Mouse (Mus musculus) T-helper 17 cell (primary cell): ENCODE measurements around the gene Trappc3.

ENCODE experiments used
- in situ Hi-C, 2 experiments: fragments of 300-600 bp; cut with MboI, MseI; formaldehyde crosslinking; loops; 1 replicate in 1 of 2; 2 replicates in 1 of 2; pipeline ENCODE4 v1.15.1; 2025; ENCODE audit warnings: high pct_unique_total_duplicates in 2 of 2

Trappc3 gene

DNA sequence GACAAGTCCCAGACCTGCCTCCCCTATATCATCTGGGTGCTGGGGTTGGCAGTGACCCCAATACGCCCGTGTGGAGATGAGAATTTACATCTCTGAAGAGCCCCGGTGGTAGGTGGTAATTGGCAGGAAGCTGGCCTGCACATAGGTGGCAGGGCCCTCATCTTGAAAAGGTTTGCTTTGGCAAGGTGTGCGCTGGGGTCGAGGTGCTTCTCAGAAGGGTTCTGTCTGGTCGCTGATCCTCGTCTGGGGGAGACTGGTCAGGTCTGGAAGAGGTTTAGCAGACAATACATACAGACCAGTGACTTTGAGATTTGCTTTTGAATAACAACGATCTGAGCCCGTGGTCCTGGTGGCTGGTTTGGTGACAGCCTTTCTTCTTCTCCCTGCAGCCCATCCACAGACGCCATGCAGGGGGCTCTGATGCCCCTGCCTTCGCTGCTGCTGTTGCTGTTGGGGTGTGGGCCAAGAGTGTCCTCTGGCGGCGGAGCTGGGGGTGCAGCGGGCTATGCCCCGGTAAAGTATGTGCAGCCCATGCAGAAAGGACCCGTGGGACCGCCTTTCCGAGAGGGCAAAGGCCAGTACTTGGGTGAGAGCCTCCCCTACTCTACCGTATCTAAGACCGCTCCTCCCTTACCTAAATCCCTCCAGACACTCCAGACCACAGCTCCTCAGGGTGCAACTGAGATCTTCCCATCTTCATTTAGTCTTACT, 47.2 kb downstream of the Trappc3 start:
- in situ Hi-C loops: loop anchor here (5.0 kb wide), 3 partner anchors 37 to 82 kb away; no protein-coding TSS in a partner anchor

DNA sequence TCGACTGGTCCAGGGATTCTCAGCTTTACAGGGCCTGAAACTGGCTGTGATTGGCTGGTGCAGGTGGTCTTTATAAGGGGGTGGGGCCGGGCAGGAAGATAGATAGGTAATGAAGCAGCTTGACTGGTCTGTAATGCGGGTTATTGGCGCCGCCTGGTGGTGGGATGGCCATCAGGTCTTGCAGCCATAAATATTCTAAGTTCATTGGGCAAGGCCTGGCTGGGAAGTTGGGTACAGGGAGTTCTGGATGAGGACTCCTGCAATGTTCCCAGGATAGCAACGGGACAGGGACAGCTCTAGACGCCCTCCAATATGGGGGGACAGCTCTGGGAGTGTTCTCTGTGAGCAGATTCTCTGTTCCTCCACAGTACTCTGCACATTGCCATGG, 47.8 kb downstream of the Trappc3 start:
- in situ Hi-C loops: loop anchor here (5.0 kb wide), 3 partner anchors 38 to 83 kb away; no protein-coding TSS in a partner anchor

DNA sequence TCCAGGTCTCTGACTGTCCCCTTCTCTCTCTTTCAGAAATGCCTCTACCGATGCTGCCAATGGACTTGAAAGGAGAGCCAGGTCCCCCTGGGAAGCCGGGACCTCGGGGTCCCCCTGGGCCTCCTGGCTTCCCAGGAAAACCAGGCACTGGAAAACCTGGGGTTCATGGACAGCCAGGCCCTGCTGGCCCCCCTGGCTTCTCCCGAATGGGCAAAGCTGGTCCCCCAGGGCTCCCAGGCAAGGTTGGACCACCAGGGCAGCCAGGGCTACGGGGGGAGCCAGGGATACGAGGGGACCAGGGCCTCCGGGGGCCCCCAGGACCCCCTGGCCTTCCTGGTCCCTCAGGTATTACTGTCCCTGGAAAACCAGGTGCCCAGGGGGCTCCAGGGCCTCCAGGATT, 48.2 kb downstream of the Trappc3 start:
- in situ Hi-C loops: no loop called here

DNA sequence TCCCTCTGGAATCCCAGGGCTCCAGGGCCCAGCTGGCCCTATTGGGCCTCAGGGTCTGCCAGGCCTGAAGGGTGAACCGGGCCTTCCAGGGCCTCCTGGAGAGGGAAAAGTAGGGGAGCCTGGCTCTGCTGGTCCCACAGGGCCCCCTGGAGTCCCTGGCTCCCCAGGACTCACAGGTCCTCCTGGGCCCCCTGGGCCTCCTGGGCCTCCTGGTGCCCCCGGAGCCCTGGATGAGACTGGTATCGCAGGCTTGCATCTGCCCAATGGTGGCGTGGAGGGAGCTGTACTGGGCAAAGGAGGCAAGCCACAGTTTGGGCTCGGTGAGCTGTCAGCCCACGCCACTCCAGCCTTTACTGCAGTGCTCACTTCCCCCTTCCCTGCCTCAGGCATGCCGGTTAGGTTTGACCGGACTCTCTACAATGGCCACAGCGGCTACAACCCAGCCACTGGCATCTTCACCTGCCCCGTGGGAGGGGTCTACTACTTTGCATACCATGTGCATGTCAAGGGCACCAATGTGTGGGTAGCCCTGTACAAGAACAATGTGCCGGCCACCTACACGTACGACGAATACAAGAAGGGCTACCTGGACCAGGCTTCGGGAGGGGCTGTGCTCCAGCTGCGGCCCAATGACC, 49.6 kb downstream of the Trappc3 start:
- in situ Hi-C loops: no loop called here

DNA sequence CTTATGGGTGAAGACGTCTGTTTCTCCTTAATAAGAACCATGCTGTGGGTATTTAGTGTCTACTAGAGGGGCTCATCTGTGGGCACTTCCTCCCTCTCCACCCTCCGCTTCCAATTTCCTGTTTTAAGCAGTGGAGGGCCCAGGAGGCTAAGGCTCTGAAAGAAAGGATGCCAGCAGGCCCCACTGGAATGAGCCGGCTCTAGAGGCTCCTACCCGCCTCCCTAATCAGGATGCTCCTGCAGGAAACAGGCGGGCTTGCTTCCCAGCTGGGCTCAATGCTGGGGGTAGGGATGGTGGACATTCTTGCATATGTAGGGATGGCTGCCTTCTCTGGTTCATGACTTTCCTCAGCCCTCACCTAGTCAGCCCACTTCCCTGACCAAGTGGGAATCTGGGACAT, 51.1 kb downstream of the Trappc3 start:
- in situ Hi-C loops: no loop called here

DNA sequence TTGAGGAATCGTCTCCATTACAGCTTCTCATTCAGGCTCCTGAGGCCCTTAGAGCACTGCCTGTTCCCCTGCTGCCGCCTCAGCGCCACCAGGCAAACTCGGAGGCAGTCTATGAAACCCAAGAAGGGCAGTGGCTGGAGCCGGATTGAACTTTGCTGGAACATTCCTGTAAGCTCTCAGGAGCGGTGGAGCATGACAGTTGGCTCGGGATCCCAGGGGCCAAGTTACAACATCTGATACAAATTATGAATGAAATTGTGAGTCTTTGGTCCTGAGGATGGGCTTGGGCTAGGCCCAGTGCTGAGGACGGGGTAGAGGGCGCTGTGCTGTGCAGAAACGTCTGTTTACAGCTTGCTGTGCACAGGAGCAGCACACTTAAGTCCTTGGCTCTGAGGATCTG, 52.3 kb downstream of the Trappc3 start:
- in situ Hi-C loops: no loop called here

DNA sequence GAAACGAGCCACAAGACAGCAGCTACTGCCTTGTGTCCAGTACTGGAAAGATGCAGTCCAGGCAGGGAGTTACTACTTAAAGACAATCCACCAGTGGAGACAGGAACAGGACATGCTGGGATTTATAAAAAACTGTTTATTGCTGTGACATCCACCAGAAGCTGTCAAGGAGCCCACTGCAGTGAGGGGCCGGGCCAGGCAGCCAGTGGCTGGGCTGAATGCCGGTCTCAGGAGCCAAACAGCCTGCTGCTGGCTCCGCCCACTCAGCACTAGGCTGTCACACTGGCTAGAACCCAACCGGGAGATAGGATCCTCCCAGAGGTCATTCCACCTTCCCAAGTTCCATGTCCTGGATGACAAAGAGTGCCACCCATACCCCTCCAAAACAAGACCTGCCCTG, 53.8 kb downstream of the Trappc3 start:
- in situ Hi-C loops: no loop called here

DNA sequence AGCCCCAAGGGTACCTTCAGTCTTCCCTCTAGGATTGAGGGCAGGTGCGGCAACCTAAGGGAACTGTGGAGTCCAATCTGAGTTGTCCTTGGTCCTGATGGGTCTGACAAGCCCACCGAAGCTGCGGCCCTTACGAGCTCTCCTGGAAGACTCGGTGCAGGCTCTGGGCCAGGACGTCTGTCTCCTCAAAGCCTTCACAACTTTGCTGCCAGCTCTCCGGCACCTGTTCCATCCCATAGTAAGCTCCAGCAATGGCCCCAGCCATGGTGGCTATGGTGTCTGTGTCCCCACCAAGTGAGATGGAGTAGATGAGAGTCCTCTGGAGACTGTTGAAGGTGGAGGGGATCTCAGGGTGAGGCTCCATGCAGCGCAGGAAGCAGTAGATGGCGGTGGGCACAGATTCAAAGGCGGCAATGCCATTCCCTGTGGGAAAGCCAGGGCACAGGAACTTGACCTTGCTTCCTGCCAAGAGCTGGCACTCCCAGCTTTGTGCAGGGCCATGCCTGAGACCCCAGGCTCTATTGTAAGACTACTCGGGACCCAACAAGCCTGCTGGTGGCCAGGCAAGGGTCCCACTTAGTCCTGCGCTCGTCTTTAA, 54.4 kb downstream of the Trappc3 start:
- in situ Hi-C loops: no loop called here

DNA sequence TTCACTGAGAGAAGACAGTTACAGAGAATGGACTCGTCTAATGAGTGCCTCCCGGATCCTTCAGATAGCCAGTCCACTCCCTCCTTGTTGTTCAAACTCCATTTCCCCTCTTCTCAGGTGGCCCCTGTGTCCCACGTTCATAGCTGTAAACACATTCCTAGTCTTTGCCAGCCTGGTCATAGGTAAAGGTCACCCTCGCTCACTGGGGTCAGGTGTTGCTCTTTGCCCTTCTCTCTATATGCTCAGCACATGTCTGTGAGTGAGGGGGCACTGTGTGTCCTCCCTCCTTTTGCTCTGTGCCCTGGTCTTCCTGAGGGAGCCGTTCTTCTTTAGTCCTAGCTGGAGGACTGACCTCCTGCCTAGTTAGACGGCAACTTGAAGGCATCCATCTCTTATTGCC, 57.7 kb downstream of the Trappc3 start:
- in situ Hi-C loops: no loop called here

DNA sequence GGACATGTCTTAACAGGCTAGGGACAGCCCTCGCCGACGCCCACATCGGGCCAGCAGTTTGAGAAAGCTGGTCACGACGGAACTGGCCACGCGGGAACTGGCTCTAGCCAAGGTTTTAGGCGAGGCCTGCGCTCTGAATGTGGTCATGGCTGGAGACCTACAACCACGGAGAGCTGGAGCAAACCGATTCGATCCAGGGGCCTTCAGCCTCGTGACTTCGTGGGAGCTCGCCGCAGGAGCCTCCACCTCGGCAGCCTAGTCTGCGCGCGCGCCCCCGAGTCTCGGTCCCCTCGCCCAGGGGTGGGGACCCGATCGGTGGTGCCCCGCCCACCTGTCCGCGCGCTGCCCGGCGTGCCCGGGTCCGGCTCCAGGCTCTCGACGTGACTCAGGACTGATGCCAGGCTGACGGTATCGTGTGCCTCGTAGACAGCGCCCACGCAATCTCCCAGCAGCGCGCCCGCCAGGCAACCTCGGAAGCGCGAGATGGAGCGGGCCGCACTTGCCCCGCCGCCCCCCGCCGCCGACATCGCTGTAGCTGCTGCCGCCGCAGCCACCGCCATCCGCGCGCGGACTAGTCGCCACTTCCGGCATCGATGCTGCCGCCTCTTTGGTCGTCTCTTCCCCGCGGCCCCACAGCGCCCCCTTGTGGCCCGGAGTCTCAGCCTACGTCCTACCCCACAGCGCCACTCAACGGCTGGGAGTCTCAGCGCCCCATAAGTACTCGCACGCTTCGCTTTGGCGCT, 59.2 kb downstream of the Trappc3 start, which contains the start of gene Adprhl2:
Gene Adprhl2 (minus strand): TSS at position 593 of the 743 bp plus-strand sequence.
- in situ Hi-C loops: no loop called here

DNA sequence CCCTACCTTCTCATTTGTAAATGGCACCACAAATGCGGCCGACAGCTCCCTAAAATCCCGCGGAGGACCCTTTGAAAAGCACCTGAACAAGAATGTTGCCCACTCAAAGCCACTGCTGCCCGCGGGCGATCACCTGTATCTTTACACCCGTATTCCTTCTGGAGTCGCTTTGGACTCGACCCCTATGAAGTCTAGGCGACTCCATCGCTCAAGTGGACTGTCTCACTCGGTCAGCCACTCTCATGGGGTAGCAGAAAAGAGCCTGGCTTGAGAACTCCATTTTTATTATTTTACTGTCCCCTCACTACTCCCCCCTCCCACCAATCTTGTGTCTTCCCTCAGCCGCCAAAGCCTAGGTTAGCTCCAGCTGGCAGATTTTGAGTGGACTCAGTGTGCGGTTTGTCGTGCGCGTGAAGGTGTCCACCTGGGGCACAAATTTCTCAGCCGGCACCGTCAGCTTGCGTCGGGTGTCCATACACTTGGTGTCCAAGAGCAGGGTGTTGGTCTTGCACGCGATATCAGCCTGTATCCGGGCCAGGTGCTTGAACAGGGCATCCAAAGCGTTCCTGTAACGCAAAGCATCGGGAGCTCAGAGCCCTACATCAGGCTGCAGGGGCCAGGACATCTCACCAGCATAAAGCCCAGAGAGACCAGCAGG, 59.9 kb downstream of the Trappc3 start:
- in situ Hi-C loops: no loop called here

DNA sequence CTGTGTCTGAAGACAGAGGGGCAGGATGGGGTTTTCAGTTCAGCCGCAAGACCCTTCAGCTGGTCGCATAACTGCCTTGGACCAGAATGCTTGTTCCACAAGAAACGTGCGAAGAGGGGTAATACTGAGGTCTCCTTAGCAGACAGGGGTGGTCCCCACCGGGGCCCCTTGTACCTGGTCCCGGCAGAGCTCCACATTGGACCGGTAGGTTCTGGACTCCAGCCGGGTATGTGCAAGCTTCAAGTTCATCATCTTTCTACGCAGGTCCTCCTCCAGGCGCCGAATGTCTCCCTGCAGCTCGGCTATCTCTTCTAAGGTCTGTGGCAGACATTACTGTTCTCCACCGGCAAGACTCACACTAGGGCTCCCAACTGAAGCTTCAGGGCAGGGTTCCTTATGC, 60.5 kb downstream of the Trappc3 start:
- in situ Hi-C loops: no loop called here

DNA sequence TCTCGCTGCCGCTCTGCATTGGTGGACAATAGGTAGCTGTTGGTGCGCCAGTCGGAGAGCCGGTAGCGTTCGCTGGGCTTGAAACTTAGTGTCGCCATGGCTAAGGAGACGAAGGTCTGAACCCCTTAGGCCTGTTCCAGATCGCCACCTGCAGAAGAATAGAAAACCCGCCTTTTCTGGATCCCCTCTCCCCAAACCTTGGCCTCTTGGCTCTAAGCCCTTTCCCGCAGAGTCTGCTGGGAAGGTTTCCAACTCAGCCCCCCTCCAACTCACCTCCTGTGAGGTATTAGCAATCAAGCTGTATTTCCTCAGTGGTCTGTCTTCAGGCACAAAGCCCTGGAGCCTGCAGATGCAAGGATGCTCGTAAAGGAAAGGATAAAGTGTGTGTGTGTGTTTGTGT, 62.7 kb downstream of the Trappc3 start:
- in situ Hi-C loops: no loop called here

DNA sequence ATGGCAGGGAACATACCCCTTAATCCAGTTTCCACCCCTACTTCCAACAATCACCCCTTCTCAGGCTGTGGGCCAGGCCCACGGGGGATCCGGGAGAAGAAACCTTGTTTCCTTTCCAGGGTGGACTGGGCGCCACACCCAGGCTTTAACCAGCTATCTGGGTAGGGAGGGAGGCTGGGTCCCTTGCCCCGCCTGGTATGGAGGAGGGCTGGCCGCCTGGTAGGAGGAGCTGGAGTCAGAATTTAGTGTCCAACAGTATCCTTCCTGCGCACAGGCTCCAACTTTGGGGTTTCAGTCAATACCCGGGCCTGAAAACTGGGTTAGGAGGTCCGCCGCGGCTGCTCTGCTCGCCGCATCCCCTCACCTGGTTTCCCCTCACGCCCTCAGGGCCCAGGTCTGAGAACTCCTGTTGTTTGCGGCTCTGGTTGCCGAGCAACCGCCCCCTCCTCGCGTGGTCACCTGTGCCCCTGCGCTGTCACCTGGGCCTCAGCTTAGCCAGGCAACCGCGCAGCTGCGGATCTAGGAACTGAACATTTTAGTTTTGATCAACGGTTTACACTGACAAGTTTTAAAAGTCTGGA, 63.2 kb downstream of the Trappc3 start, which contains the start of gene Tekt2:
Gene Tekt2 (minus strand): TSS at position 408 of the 581 bp plus-strand sequence.
- in situ Hi-C loops: no loop called here
